Mouse (Mus musculus): ENCODE data around the gene Rpl41. TPM values are rescaled to one million over a fixed set of nuclear protein-coding genes. Genes with fewer than 3 reads are reported as not detected.
A peak's percentile ranks its signal among the peaks of the same experiment; 100 is the strongest.

The Rpl41 gene
- total RNA-seq, 1 experiment, result 5,552 TPM

GRCm38 (mm10) chr10:128520591-128520990 is 28.5 kb downstream of the Rpl41 start:
- in situ Hi-C loops (cut with MboI; ENCODE audit: low sequenced_read_pairs in 2 of 2, unreplicated experiment in 2 of 2), result no loop called here
- Histone ChIP-seq H3K9me3 (ENCODE audit: control insufficient read depth, insufficient read depth, low read depth, low read length) (no peaks in the 10 kb centered on the region), H3K27ac (ENCODE audit: insufficient read depth, low read depth, low read length, poor library complexity, severe bottlenecking) (no peak overlapping the region), H3K4me3 (ENCODE audit: insufficient read depth in 1 of 2, low read depth in 1 of 2, low read length in 2 of 2, poor library complexity in 1 of 2, severe bottlenecking in 1 of 2) (no peak overlapping the region), H3K36me3 (ENCODE audit: control insufficient read depth, insufficient read depth, low read length, poor library complexity, severe bottlenecking) (peaks cover 22% of the 10 kb centered on the region), H3K4me1 (ENCODE audit: control insufficient read depth in 2 of 2, insufficient read depth in 2 of 2, low read length in 2 of 2, poor library complexity in 1 of 2) (peaks cover 0 to 8% of the 10 kb centered on the region in 2 experiments; a peak in 2 of 4 replicates), H3K9ac (ENCODE audit: insufficient read depth, low read depth, low read length, poor library complexity, severe bottlenecking) (no peak overlapping the region)
- TF ChIP-seq HCFC1 (IDR thresholded peaks at IDR 0.05; ENCODE audit: borderline replicate concordance, insufficient read depth, low read length) (no peak), CHD2 (IDR thresholded peaks at IDR 0.05; ENCODE audit: low read depth, low read length) (no peak), ZNF384 (IDR thresholded peaks at IDR 0.05; ENCODE audit: low read depth, low read length) (no peak), MAFK (IDR thresholded peaks at IDR 0.05; ENCODE audit: insufficient read depth, low read depth, low read length) (no peak), ZC3H11A (IDR thresholded peaks at IDR 0.05; ENCODE audit: borderline replicate concordance, low read depth, low read length) (no peak)
- no peak for DNase-seq (ENCODE audit: low read depth, low spot score)

GRCm38 (mm10) chr10:128518833-128519232 is 30.3 kb downstream of the Rpl41 start:
- Histone ChIP-seq H3K4me3 (ENCODE audit: insufficient read depth in 1 of 2, low read depth in 1 of 2, low read length in 2 of 2, poor library complexity in 1 of 2, severe bottlenecking in 1 of 2) (no peak overlapping the region), H3K9ac (ENCODE audit: insufficient read depth, low read depth, low read length, poor library complexity, severe bottlenecking) (no peak overlapping the region), H3K9me3 (ENCODE audit: control insufficient read depth, insufficient read depth, low read depth, low read length) (no peaks in the 10 kb centered on the region), H3K4me1 (ENCODE audit: control insufficient read depth in 2 of 2, insufficient read depth in 2 of 2, low read length in 2 of 2, poor library complexity in 1 of 2) (peaks cover 0 to 10% of the 10 kb centered on the region in 2 experiments; a peak in 2 of 4 replicates), H3K36me3 (ENCODE audit: control insufficient read depth, insufficient read depth, low read length, poor library complexity, severe bottlenecking) (peaks cover 31% of the 10 kb centered on the region), H3K27ac (ENCODE audit: insufficient read depth, low read depth, low read length, poor library complexity, severe bottlenecking) (no peak overlapping the region)
- in situ Hi-C loops (cut with MboI; ENCODE audit: low sequenced_read_pairs in 2 of 2, unreplicated experiment in 2 of 2), result no loop called here
- no peak for TF ChIP-seq MAFK (IDR thresholded peaks at IDR 0.05; ENCODE audit: insufficient read depth, low read depth, low read length)
- TF ChIP-seq HCFC1 (IDR thresholded peaks at IDR 0.05; ENCODE audit: borderline replicate concordance, insufficient read depth, low read length), result no peak
- no peak for TF ChIP-seq ZC3H11A (IDR thresholded peaks at IDR 0.05; ENCODE audit: borderline replicate concordance, low read depth, low read length)
- TF ChIP-seq CHD2 (IDR thresholded peaks at IDR 0.05; ENCODE audit: low read depth, low read length), result no peak
- TF ChIP-seq ZNF384 (IDR thresholded peaks at IDR 0.05; ENCODE audit: low read depth, low read length), result no peak
- DNase-seq (ENCODE audit: low read depth, low spot score), result peak; percentile 46

GRCm38 (mm10) chr10:128516677-128517076 is 32.4 kb downstream of the Rpl41 start:
- H3K4me3 ChIP-seq (ENCODE audit: insufficient read depth in 1 of 2, low read depth in 1 of 2, low read length in 2 of 2, poor library complexity in 1 of 2, severe bottlenecking in 1 of 2), result no peak overlapping the region

GRCm38 (mm10) chr10:128516029-128516428 is 33.1 kb downstream of the Rpl41 start:
- peak overlapping the region; percentile 34 to 53 for H3K4me3 ChIP-seq (ENCODE audit: insufficient read depth in 1 of 2, low read depth in 1 of 2, low read length in 2 of 2, poor library complexity in 1 of 2, severe bottlenecking in 1 of 2)
- H3K27ac ChIP-seq (ENCODE audit: insufficient read depth, low read depth, low read length, poor library complexity, severe bottlenecking), result no peak overlapping the region
- no peak for DNase-seq (ENCODE audit: low read depth, low spot score)
- peaks cover 40% of the 10 kb centered on the region for H3K36me3 ChIP-seq (ENCODE audit: control insufficient read depth, insufficient read depth, low read length, poor library complexity, severe bottlenecking)
- in situ Hi-C loops (cut with MboI; ENCODE audit: low sequenced_read_pairs in 2 of 2, unreplicated experiment in 2 of 2), result no loop called here
- TF ChIP-seq CHD2 (IDR thresholded peaks at IDR 0.05; ENCODE audit: low read depth, low read length) (no peak), HCFC1 (IDR thresholded peaks at IDR 0.05; ENCODE audit: borderline replicate concordance, insufficient read depth, low read length) (no peak), ZNF384 (IDR thresholded peaks at IDR 0.05; ENCODE audit: low read depth, low read length) (no peak), ZC3H11A (IDR thresholded peaks at IDR 0.05; ENCODE audit: borderline replicate concordance, low read depth, low read length) (no peak), MAFK (IDR thresholded peaks at IDR 0.05; ENCODE audit: insufficient read depth, low read depth, low read length) (no peak)
- no peaks in the 10 kb centered on the region for H3K9me3 ChIP-seq (ENCODE audit: control insufficient read depth, insufficient read depth, low read depth, low read length)
- peaks cover 0 to 10% of the 10 kb centered on the region in 2 experiments; a peak in 2 of 4 replicates for H3K4me1 ChIP-seq (ENCODE audit: control insufficient read depth in 2 of 2, insufficient read depth in 2 of 2, low read length in 2 of 2, poor library complexity in 1 of 2)
- H3K9ac ChIP-seq (ENCODE audit: insufficient read depth, low read depth, low read length, poor library complexity, severe bottlenecking), result no peak overlapping the region

More at GRCm38 (mm10) chr10:128516677-128517076, 32.4 kb downstream of the Rpl41 start:
- H3K9me3 ChIP-seq (ENCODE audit: control insufficient read depth, insufficient read depth, low read depth, low read length), result no peaks in the 10 kb centered on the region
- no peak for DNase-seq (ENCODE audit: low read depth, low spot score)
- in situ Hi-C loops (cut with MboI; ENCODE audit: low sequenced_read_pairs in 2 of 2, unreplicated experiment in 2 of 2), result no loop called here
- peaks cover 0 to 10% of the 10 kb centered on the region in 2 experiments; a peak in 2 of 4 replicates for H3K4me1 ChIP-seq (ENCODE audit: control insufficient read depth in 2 of 2, insufficient read depth in 2 of 2, low read length in 2 of 2, poor library complexity in 1 of 2)
- TF ChIP-seq CHD2 (IDR thresholded peaks at IDR 0.05; ENCODE audit: low read depth, low read length) (no peak), HCFC1 (IDR thresholded peaks at IDR 0.05; ENCODE audit: borderline replicate concordance, insufficient read depth, low read length) (no peak), MAFK (IDR thresholded peaks at IDR 0.05; ENCODE audit: insufficient read depth, low read depth, low read length) (no peak), ZC3H11A (IDR thresholded peaks at IDR 0.05; ENCODE audit: borderline replicate concordance, low read depth, low read length) (no peak), ZNF384 (IDR thresholded peaks at IDR 0.05; ENCODE audit: low read depth, low read length) (no peak)
- H3K9ac ChIP-seq (ENCODE audit: insufficient read depth, low read depth, low read length, poor library complexity, severe bottlenecking), result no peak overlapping the region
- H3K36me3 ChIP-seq (ENCODE audit: control insufficient read depth, insufficient read depth, low read length, poor library complexity, severe bottlenecking), result peaks cover 39% of the 10 kb centered on the region
- H3K27ac ChIP-seq (ENCODE audit: insufficient read depth, low read depth, low read length, poor library complexity, severe bottlenecking), result no peak overlapping the region
